Mouse (Mus musculus): ENCODE data around the gene Stx19. TPM values are rescaled to one million over a fixed set of nuclear protein-coding genes. Genes with fewer than 3 reads are reported as not detected.

Gene Stx19
- polyA plus RNA-seq (2015; fragmentation: Nextera tagmentation; extraction: Ambion mirVana) = 7.3 and 8.4 TPM in 2 replicates

GRCm38 (mm10) chr16:62814491-62814890 is at the start of gene Stx19:
TSS of gene Stx19 (plus strand) at chr16:62814676.
- ATAC-seq (ENCODE audit: insufficient read depth, low FRiP score) = peak; percentile 93

GRCm38 (mm10) chr16:62773462-62773861 is 41.0 kb upstream of the Stx19 start:
- Histone ChIP-seq H3K4me1 (ENCODE audit: control insufficient read depth, insufficient read depth, low read length) (no peaks in the 10 kb centered on the region), H3K4me3 (replicated peaks; ENCODE audit: low read length) (no peak overlapping the region), H3K9me3 (replicated peaks; ENCODE audit: control insufficient read depth, low read length) (no peaks in the 10 kb centered on the region), H3K27ac (ENCODE audit: low read length) (no peak overlapping the region), H3K4me2 (ENCODE audit: low read depth, low read length) (no peak overlapping the region), H3K36me3 (ENCODE audit: control insufficient read depth, insufficient read depth, low read length) (no peaks in the 10 kb centered on the region), H3K9ac (ENCODE audit: low read length) (no peak overlapping the region), H3K27me3 (ENCODE audit: control insufficient read depth, insufficient read depth, low read length) (no peaks in the 10 kb centered on the region)
- 86% methylated on average over 4 of the region's 4 CpGs for WGBS
- no peak for ATAC-seq (ENCODE audit: insufficient read depth, low FRiP score)

More at GRCm38 (mm10) chr16:62814491-62814890, at the start of gene Stx19:
- Histone ChIP-seq H3K9ac (ENCODE audit: low read length) (no peak within 1 kb of the TSS; the same call in 1 of the 2 replicates), H3K36me3 (ENCODE audit: control insufficient read depth, insufficient read depth, low read length) (no peaks in the 10 kb centered on the region), H3K27ac (ENCODE audit: low read length) (peak within 1 kb of the TSS; percentile 79), H3K4me2 (ENCODE audit: low read depth, low read length) (peak within 1 kb of the TSS; percentile 22; the same call in 1 of the 2 replicates), H3K27me3 (ENCODE audit: control insufficient read depth, insufficient read depth, low read length) (no peaks in the 10 kb centered on the region), H3K4me3 (replicated peaks; ENCODE audit: low read length) (peak within 1 kb of the TSS; percentile 33), H3K9me3 (replicated peaks; ENCODE audit: control insufficient read depth, low read length) (no peaks in the 10 kb centered on the region), H3K4me1 (ENCODE audit: control insufficient read depth, insufficient read depth, low read length) (peaks cover 3% of the 10 kb centered on the region; the same call in 1 of the 2 replicates)
- WGBS = 30% methylated on average over 5 of the region's 5 CpGs

- no peak overlapping the region for H3K27ac ChIP-seq (ENCODE audit: low read length)
- H3K9ac ChIP-seq (ENCODE audit: low read length) = no peak overlapping the region
- H3K36me3 ChIP-seq (ENCODE audit: control insufficient read depth, insufficient read depth, low read length) = no peaks in the 10 kb centered on the region
- H3K4me1 ChIP-seq (ENCODE audit: control insufficient read depth, insufficient read depth, low read length) = no peaks in the 10 kb centered on the region
- H3K27me3 ChIP-seq (ENCODE audit: control insufficient read depth, insufficient read depth, low read length) = no peaks in the 10 kb centered on the region
- H3K9me3 ChIP-seq (replicated peaks; ENCODE audit: control insufficient read depth, low read length) = no peaks in the 10 kb centered on the region
- WGBS = 81% methylated on average over 11 of the region's 11 CpGs
- H3K4me3 ChIP-seq (replicated peaks; ENCODE audit: low read length) = no peak overlapping the region
- no peak overlapping the region for H3K4me2 ChIP-seq (ENCODE audit: low read depth, low read length)
- ATAC-seq (ENCODE audit: insufficient read depth, low FRiP score) = no peak
Observed at GRCm38 (mm10) chr16:62776034-62776433, 38.4 kb upstream of the Stx19 start.

GRCm38 (mm10) chr16:62778282-62778681 is 36.2 kb upstream of the Stx19 start:
- H3K4me2 ChIP-seq (ENCODE audit: low read depth, low read length) = no peak overlapping the region
- no peak for ATAC-seq (ENCODE audit: insufficient read depth, low FRiP score)

GRCm38 (mm10) chr16:62782229-62782628 is 32.2 kb upstream of the Stx19 start:
- no peak for ATAC-seq (ENCODE audit: insufficient read depth, low FRiP score)
- H3K36me3 ChIP-seq (ENCODE audit: control insufficient read depth, insufficient read depth, low read length) = no peaks in the 10 kb centered on the region
- H3K27ac ChIP-seq (ENCODE audit: low read length) = no peak overlapping the region
- whole genome bisulfite sequencing = 57% methylated on average over 5 of the region's 5 CpGs
- H3K9ac ChIP-seq (ENCODE audit: low read length) = no peak overlapping the region
- H3K9me3 ChIP-seq (replicated peaks; ENCODE audit: control insufficient read depth, low read length) = no peaks in the 10 kb centered on the region
- H3K4me3 ChIP-seq (replicated peaks; ENCODE audit: low read length) = no peak overlapping the region
- H3K4me1 ChIP-seq (ENCODE audit: control insufficient read depth, insufficient read depth, low read length) = peaks cover 9% of the 10 kb centered on the region
- H3K27me3 ChIP-seq (ENCODE audit: control insufficient read depth, insufficient read depth, low read length) = no peaks in the 10 kb centered on the region
- H3K4me2 ChIP-seq (ENCODE audit: low read depth, low read length) = no peak overlapping the region

More at GRCm38 (mm10) chr16:62778282-62778681, 36.2 kb upstream of the Stx19 start:
- Histone ChIP-seq H3K4me1 (ENCODE audit: control insufficient read depth, insufficient read depth, low read length) (no peaks in the 10 kb centered on the region), H3K27ac (ENCODE audit: low read length) (no peak overlapping the region), H3K9ac (ENCODE audit: low read length) (no peak overlapping the region), H3K4me3 (replicated peaks; ENCODE audit: low read length) (no peak overlapping the region), H3K36me3 (ENCODE audit: control insufficient read depth, insufficient read depth, low read length) (no peaks in the 10 kb centered on the region), H3K27me3 (ENCODE audit: control insufficient read depth, insufficient read depth, low read length) (no peaks in the 10 kb centered on the region), H3K9me3 (replicated peaks; ENCODE audit: control insufficient read depth, low read length) (no peaks in the 10 kb centered on the region)
- WGBS = 58% methylated on average over 10 of the region's 10 CpGs

- Histone ChIP-seq H3K27me3 (ENCODE audit: control insufficient read depth, insufficient read depth, low read length) (no peaks in the 10 kb centered on the region), H3K4me2 (ENCODE audit: low read depth, low read length) (peak within 1 kb of the TSS; percentile 72), H3K4me3 (replicated peaks; ENCODE audit: low read length) (peak within 1 kb of the TSS; percentile 83), H3K4me1 (ENCODE audit: control insufficient read depth, insufficient read depth, low read length) (peaks cover 9% of the 10 kb centered on the region), H3K36me3 (ENCODE audit: control insufficient read depth, insufficient read depth, low read length) (no peaks in the 10 kb centered on the region), H3K9me3 (replicated peaks; ENCODE audit: control insufficient read depth, low read length) (no peaks in the 10 kb centered on the region), H3K9ac (ENCODE audit: low read length) (peak within 1 kb of the TSS; percentile 90), H3K27ac (ENCODE audit: low read length) (peak within 1 kb of the TSS; percentile 96)
- peak; percentile 96 for ATAC-seq (ENCODE audit: insufficient read depth, low FRiP score)
- WGBS = 1% methylated on average over 41 of the region's 41 CpGs
Observed at GRCm38 (mm10) chr16:62786621-62787331, 27.7 kb upstream of the Stx19 start, which contains the start of gene Nsun3. TSS of gene Nsun3 (minus strand) at chr16:62786818.

- 74% methylated on average over 1 of the region's 1 CpGs for WGBS
- no peaks in the 10 kb centered on the region for H3K36me3 ChIP-seq (ENCODE audit: control insufficient read depth, insufficient read depth, low read length)
- no peak overlapping the region for H3K4me2 ChIP-seq (ENCODE audit: low read depth, low read length)
- no peak overlapping the region for H3K4me3 ChIP-seq (replicated peaks; ENCODE audit: low read length)
- no peaks in the 10 kb centered on the region for H3K27me3 ChIP-seq (ENCODE audit: control insufficient read depth, insufficient read depth, low read length)
- ATAC-seq (ENCODE audit: insufficient read depth, low FRiP score) = no peak
- no peaks in the 10 kb centered on the region for H3K4me1 ChIP-seq (ENCODE audit: control insufficient read depth, insufficient read depth, low read length)
- no peaks in the 10 kb centered on the region for H3K9me3 ChIP-seq (replicated peaks; ENCODE audit: control insufficient read depth, low read length)
- H3K9ac ChIP-seq (ENCODE audit: low read length) = no peak overlapping the region
- no peak overlapping the region for H3K27ac ChIP-seq (ENCODE audit: low read length)
Observed at GRCm38 (mm10) chr16:62796608-62797007, 17.9 kb upstream of the Stx19 start.

- peak overlapping the region; percentile 16; the same call in 1 of the 2 replicates for H3K27ac ChIP-seq (ENCODE audit: low read length)
- no peaks in the 10 kb centered on the region for H3K27me3 ChIP-seq (ENCODE audit: control insufficient read depth, insufficient read depth, low read length)
- no peaks in the 10 kb centered on the region for H3K9me3 ChIP-seq (replicated peaks; ENCODE audit: control insufficient read depth, low read length)
- H3K4me1 ChIP-seq (ENCODE audit: control insufficient read depth, insufficient read depth, low read length) = no peaks in the 10 kb centered on the region
- H3K36me3 ChIP-seq (ENCODE audit: control insufficient read depth, insufficient read depth, low read length) = no peaks in the 10 kb centered on the region
- WGBS = 91% methylated on average over 3 of the region's 3 CpGs
- H3K9ac ChIP-seq (ENCODE audit: low read length) = no peak overlapping the region
- no peak overlapping the region for H3K4me2 ChIP-seq (ENCODE audit: low read depth, low read length)
- no peak for ATAC-seq (ENCODE audit: insufficient read depth, low FRiP score)
- H3K4me3 ChIP-seq (replicated peaks; ENCODE audit: low read length) = no peak overlapping the region
Observed at GRCm38 (mm10) chr16:62798808-62799207, 15.7 kb upstream of the Stx19 start.

GRCm38 (mm10) chr16:62799426-62799825 is 15.1 kb upstream of the Stx19 start:
- H3K4me3 ChIP-seq (replicated peaks; ENCODE audit: low read length) = no peak overlapping the region
- 0 out of 2 replicates have a peak, but pooled peaks cover 3% of the 10 kb centered on the region for H3K36me3 ChIP-seq (ENCODE audit: control insufficient read depth, insufficient read depth, low read length)
- no peaks in the 10 kb centered on the region for H3K9me3 ChIP-seq (replicated peaks; ENCODE audit: control insufficient read depth, low read length)
- no peaks in the 10 kb centered on the region for H3K4me1 ChIP-seq (ENCODE audit: control insufficient read depth, insufficient read depth, low read length)
- H3K9ac ChIP-seq (ENCODE audit: low read length) = no peak overlapping the region
- 77% methylated on average over 4 of the region's 4 CpGs for WGBS
- H3K4me2 ChIP-seq (ENCODE audit: low read depth, low read length) = no peak overlapping the region
- no peak for ATAC-seq (ENCODE audit: insufficient read depth, low FRiP score)
- peak overlapping the region; percentile 16 for H3K27ac ChIP-seq (ENCODE audit: low read length)
- no peaks in the 10 kb centered on the region for H3K27me3 ChIP-seq (ENCODE audit: control insufficient read depth, insufficient read depth, low read length)

All from stomach, embryonic 16.5 days (tissue).